8 mouse cellular contexts compared by ENCODE assay signal in genomic region chr11:62496151-62496715, GRCm38 (mm10). TPM values are rescaled to one million over a fixed set of nuclear protein-coding genes. Genes with fewer than 3 reads are reported as not detected.
DNase-seq lines count a peak whose midpoint lies in the region; ATAC-seq lines count a peak whose summit lies in the region.

No protein-coding gene starts in this region.

- H3K27me3 ChIP-seq in forebrain, embryonic 11.5 days (ENCODE audit: control insufficient read depth, insufficient read depth, low read length): no peaks in the 10 kb centered on the region
- H3K27me3 ChIP-seq in forebrain, embryonic 10.5 days (ENCODE audit: poor library complexity, severe bottlenecking): no peaks in the 10 kb centered on the region
- no peaks in the 10 kb centered on the region for H3K27me3 ChIP-seq in lung, embryonic 15.5 days

- WGBS in forebrain, embryonic 11.5 days: 66% methylated on average over 5 of the region's 5 CpGs
- WGBS in forebrain, embryonic 10.5 days: 62% methylated on average over 5 of the region's 5 CpGs
- WGBS in lung, embryonic 15.5 days: 59% methylated on average over 5 of the region's 5 CpGs

- H3K9me3 ChIP-seq in forebrain, embryonic 11.5 days (ENCODE audit: control insufficient read depth, low read length): no peaks in the 10 kb centered on the region
- H3K9me3 ChIP-seq in forebrain, embryonic 10.5 days: no peaks in the 10 kb centered on the region
- no peaks in the 10 kb centered on the region for H3K9me3 ChIP-seq in lung, embryonic 15.5 days

- H3K27ac ChIP-seq in forebrain, embryonic 11.5 days (ENCODE audit: low read depth, low read length): no peak overlapping the region
- H3K27ac ChIP-seq in forebrain, embryonic 10.5 days: no peak overlapping the region
- H3K27ac ChIP-seq in lung, embryonic 15.5 days: no peak overlapping the region

- DNase-seq in forebrain, embryonic 11.5 days (ENCODE audit: low spot score): peak; percentile 63
- no peak for DNase-seq in forebrain, embryonic 10.5 days (ENCODE audit: extremely low spot score, low spot score)
- peak; percentile 26 for DNase-seq in 3134 (ENCODE audit: extremely low read depth, insufficient read length, low spot score)
- DNase-seq in R1 (ENCODE audit: low read depth, low spot score): peak; percentile 87
- peak; percentile 58 for DNase-seq in thymus, postnatal 25 days
- no peak for DNase-seq in left cerebral cortex, postnatal 25 days (ENCODE audit: low spot score in 2 of 2)

- H3K4me2 ChIP-seq in forebrain, embryonic 11.5 days (ENCODE audit: low read depth, low read length, severe bottlenecking): no peak overlapping the region
- no peak overlapping the region for H3K4me2 ChIP-seq in lung, embryonic 15.5 days

- no peaks in the 10 kb centered on the region for H3K36me3 ChIP-seq in forebrain, embryonic 11.5 days (ENCODE audit: control insufficient read depth, insufficient read depth, low read length)
- 0 out of 2 replicates have a peak, but pooled peaks cover 3% of the 10 kb centered on the region for H3K36me3 ChIP-seq in forebrain, embryonic 10.5 days (replicated peaks)
- no peaks in the 10 kb centered on the region for H3K36me3 ChIP-seq in lung, embryonic 15.5 days

- intact Hi-C loops in left cerebral cortex, postnatal 25 days (cut with DNase I): no loop called here

- H3K4me3 ChIP-seq in forebrain, embryonic 11.5 days (ENCODE audit: low read depth, low read length): no peak overlapping the region
- H3K4me3 ChIP-seq in forebrain, embryonic 10.5 days: no peak overlapping the region
- no peak overlapping the region for H3K4me3 ChIP-seq in lung, embryonic 15.5 days

- peaks cover 7% of the 10 kb centered on the region for H3K4me1 ChIP-seq in forebrain, embryonic 11.5 days (replicated peaks; ENCODE audit: control insufficient read depth, insufficient read depth, low read length)
- H3K4me1 ChIP-seq in forebrain, embryonic 10.5 days: peaks cover 22% of the 10 kb centered on the region
- H3K4me1 ChIP-seq in lung, embryonic 15.5 days: peaks cover 19% of the 10 kb centered on the region

- H3K9ac ChIP-seq in forebrain, embryonic 11.5 days (ENCODE audit: low read length): no peak overlapping the region
- H3K9ac ChIP-seq in lung, embryonic 15.5 days: no peak overlapping the region

- ATAC-seq in forebrain, embryonic 11.5 days (replicated peaks; ENCODE audit: low FRiP score): no peak
- peak; percentile 80 for ATAC-seq in erythroid progenitor cell, adult 5-6 weeks (replicated peaks; ENCODE audit: low FRiP score, poor library complexity, severe bottlenecking)
- 0 out of 2 replicates have a peak, but pooled peaks have one; percentile 6 for ATAC-seq in lung, embryonic 15.5 days (ENCODE audit: borderline replicate concordance, extremely low read depth, low FRiP score, low TSS enrichment)

RNA-seq across cellular contexts. Expression of gene Ncor1, which starts 37.9 kb away (rescaled TPM):
- polyA plus RNA-seq in forebrain, embryonic 11.5 days (2014; fragmentation: Nextera tagmentation; extraction: Ambion mirVana): 206 and 224 TPM in 2 replicates
- 125 and 130 TPM in 2 replicates for polyA plus RNA-seq in forebrain, embryonic 10.5 days (2016; fragmentation: Nextera tagmentation; extraction: Ambion mirVana)
- 222 and 243 TPM in 2 replicates for total RNA-seq in erythroid progenitor cell, adult 5-6 weeks (2015; ENCODE audit: low replicate concordance)
- total RNA-seq in erythroid progenitor cell, adult 5-6 weeks (2017; ENCODE audit: low replicate concordance): 252 and 266 TPM in 2 replicates
- 145 and 156 TPM in 2 replicates for polyA plus RNA-seq in lung, embryonic 15.5 days (2015; fragmentation: Nextera tagmentation; extraction: Ambion mirVana)
- 100 to 1,000 TPM; 267 to 273 TPM for total RNA-seq in left cerebral cortex, postnatal 25 days (2021)

RNA-seq across cellular contexts. Expression of gene Pigl, which starts 38.0 kb away (rescaled TPM):
- polyA plus RNA-seq in forebrain, embryonic 11.5 days (2014; fragmentation: Nextera tagmentation; extraction: Ambion mirVana): 13.8 and 16.5 TPM in 2 replicates
- 19.5 and 19.7 TPM in 2 replicates for polyA plus RNA-seq in forebrain, embryonic 10.5 days (2016; fragmentation: Nextera tagmentation; extraction: Ambion mirVana)
- total RNA-seq in erythroid progenitor cell, adult 5-6 weeks (2015; ENCODE audit: low replicate concordance): 2.1 and 3.6 TPM in 2 replicates
- 1.7 TPM in 1 of 2 replicates, not detected in the other for total RNA-seq in erythroid progenitor cell, adult 5-6 weeks (2017; ENCODE audit: low replicate concordance)
- polyA plus RNA-seq in lung, embryonic 15.5 days (2015; fragmentation: Nextera tagmentation; extraction: Ambion mirVana): 7.7 and 9.0 TPM in 2 replicates
- 1 to 10 TPM; 5.6 to 7.6 TPM for total RNA-seq in left cerebral cortex, postnatal 25 days (2021)

RNA-seq across cellular contexts. Expression of gene Cenpv, which starts 42.8 kb away (rescaled TPM):
- 61.5 and 79.6 TPM in 2 replicates for polyA plus RNA-seq in forebrain, embryonic 11.5 days (2014; fragmentation: Nextera tagmentation; extraction: Ambion mirVana)
- polyA plus RNA-seq in forebrain, embryonic 10.5 days (2016; fragmentation: Nextera tagmentation; extraction: Ambion mirVana): 35.6 and 38.6 TPM in 2 replicates
- 12.6 and 55.9 TPM in 2 replicates for total RNA-seq in erythroid progenitor cell, adult 5-6 weeks (2015; ENCODE audit: low replicate concordance)
- 18.4 and 28.8 TPM in 2 replicates for total RNA-seq in erythroid progenitor cell, adult 5-6 weeks (2017; ENCODE audit: low replicate concordance)
- 13.7 and 14.1 TPM in 2 replicates for polyA plus RNA-seq in lung, embryonic 15.5 days (2015; fragmentation: Nextera tagmentation; extraction: Ambion mirVana)
- 10 to 100 TPM; 41.4 to 44.3 TPM for total RNA-seq in left cerebral cortex, postnatal 25 days (2021)

RNA-seq across cellular contexts. Expression of gene Ubb, which starts 54.7 kb away (rescaled TPM):
- polyA plus RNA-seq in forebrain, embryonic 11.5 days (2014; fragmentation: Nextera tagmentation; extraction: Ambion mirVana): 3,283 and 3,484 TPM in 2 replicates
- polyA plus RNA-seq in forebrain, embryonic 10.5 days (2016; fragmentation: Nextera tagmentation; extraction: Ambion mirVana): 3,270 and 3,283 TPM in 2 replicates
- total RNA-seq in erythroid progenitor cell, adult 5-6 weeks (2015; ENCODE audit: low replicate concordance): 699 and 746 TPM in 2 replicates
- 465 and 536 TPM in 2 replicates for total RNA-seq in erythroid progenitor cell, adult 5-6 weeks (2017; ENCODE audit: low replicate concordance)
- polyA plus RNA-seq in lung, embryonic 15.5 days (2015; fragmentation: Nextera tagmentation; extraction: Ambion mirVana): 3,157 and 3,186 TPM in 2 replicates
- 1,000 to 10,000 TPM; 1,728 to 1,830 TPM for total RNA-seq in left cerebral cortex, postnatal 25 days (2021)

Comparison
In these comparisons a context has a peak if more than half of its experiments do, and no peak if none do; other contexts are left out.
1. DNase-seq: peak in forebrain, embryonic 11.5 days (single experiment), 3134 (single experiment), R1 (single experiment) and thymus, postnatal 25 days (single experiment); none in forebrain, embryonic 10.5 days (single experiment) and left cerebral cortex, postnatal 25 days (0 of 2).